Mouse (Mus musculus): ENCODE measurements around the gene Pde8a. TPM values are rescaled to one million over a fixed set of nuclear protein-coding genes. Genes with fewer than 3 reads are reported as not detected.

Pde8a gene
- polyA plus RNA-seq, 1 experiment from 2014 or later: 3.6 TPM

DNA sequence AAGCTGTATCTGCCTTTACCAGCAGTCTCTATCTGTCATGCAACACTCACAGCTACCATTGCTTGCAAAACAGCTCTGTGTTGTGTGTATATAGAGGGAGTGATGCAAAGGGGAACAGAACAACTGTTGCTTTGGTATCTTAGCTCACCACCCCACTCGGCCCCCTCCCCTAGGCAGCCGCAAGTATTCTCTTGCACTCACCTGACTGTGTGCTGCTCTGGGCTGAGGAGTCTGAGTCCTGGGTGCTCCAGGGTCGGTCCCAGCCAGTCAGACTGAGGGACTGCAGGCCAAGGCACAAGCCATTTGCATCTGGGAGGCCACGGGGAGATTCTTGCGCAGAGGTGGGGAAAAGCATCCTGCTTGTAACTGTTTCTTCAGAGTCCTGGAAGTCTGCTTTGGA lies 158.4 kb downstream of the Pde8a start:
- WGBS: 34% methylated on average over 5 of the region's 5 CpGs
- H3K4me1 ChIP-seq (replicated peaks; ENCODE audit: control insufficient read depth, insufficient read depth, low read length): no peaks in the 10 kb centered on the region
- H3K4me2 ChIP-seq (replicated peaks; ENCODE audit: low read depth): no peak overlapping the region

GRCm38 (mm10) chr7:81372337-81372920 lies 159.0 kb downstream of the Pde8a start:
- H3K36me3 ChIP-seq (ENCODE audit: control insufficient read depth, insufficient read depth): no peaks in the 10 kb centered on the region
- no peaks in the 10 kb centered on the region for H3K27me3 ChIP-seq (replicated peaks; ENCODE audit: control insufficient read depth, insufficient read depth, low read length)
- H3K4me1 ChIP-seq (replicated peaks; ENCODE audit: control insufficient read depth, insufficient read depth, low read length): no peaks in the 10 kb centered on the region
- no peak overlapping the region for H3K4me3 ChIP-seq (ENCODE audit: low read depth, low read length)
- no peak for ATAC-seq
- 7% methylated on average over 13 of the region's 13 CpGs for WGBS
- H3K27ac ChIP-seq (ENCODE audit: low read depth, low read length): no peak overlapping the region
- H3K9me3 ChIP-seq (ENCODE audit: control insufficient read depth): no peaks in the 10 kb centered on the region
- TF ChIP-seq CTCF (IDR thresholded peaks at IDR 0.05; ENCODE audit: low read depth): no peak
- no peak overlapping the region for H3K4me2 ChIP-seq (replicated peaks; ENCODE audit: low read depth)
- H3K9ac ChIP-seq (ENCODE audit: low read depth, low read length): no peak overlapping the region

More for the DNA sequence above, 158.4 kb downstream of the Pde8a start:
- no peaks in the 10 kb centered on the region for H3K36me3 ChIP-seq (ENCODE audit: control insufficient read depth, insufficient read depth)
- TF ChIP-seq CTCF (IDR thresholded peaks at IDR 0.05; ENCODE audit: low read depth): no peak
- H3K4me3 ChIP-seq (ENCODE audit: low read depth, low read length): no peak overlapping the region
- no peak overlapping the region for H3K27ac ChIP-seq (ENCODE audit: low read depth, low read length)
- no peaks in the 10 kb centered on the region for H3K27me3 ChIP-seq (replicated peaks; ENCODE audit: control insufficient read depth, insufficient read depth, low read length)
- no peak overlapping the region for H3K9ac ChIP-seq (ENCODE audit: low read depth, low read length)
- H3K9me3 ChIP-seq (ENCODE audit: control insufficient read depth): no peaks in the 10 kb centered on the region
- no peak for ATAC-seq

GRCm38 (mm10) chr7:81379363-81379762 lies 166.0 kb downstream of the Pde8a start:
- H3K4me2 ChIP-seq (replicated peaks; ENCODE audit: low read depth): no peak overlapping the region
- no peak for TF ChIP-seq CTCF (IDR thresholded peaks at IDR 0.05; ENCODE audit: low read depth)
- no peak overlapping the region for H3K4me3 ChIP-seq (ENCODE audit: low read depth, low read length)
- H3K9ac ChIP-seq (ENCODE audit: low read depth, low read length): no peak overlapping the region
- H3K27ac ChIP-seq (ENCODE audit: low read depth, low read length): no peak overlapping the region
- H3K4me1 ChIP-seq (replicated peaks; ENCODE audit: control insufficient read depth, insufficient read depth, low read length): no peaks in the 10 kb centered on the region
- ATAC-seq: no peak
- H3K9me3 ChIP-seq (ENCODE audit: control insufficient read depth): no peaks in the 10 kb centered on the region
- 84% methylated on average over 1 of the region's 1 CpGs for WGBS
- no peaks in the 10 kb centered on the region for H3K36me3 ChIP-seq (ENCODE audit: control insufficient read depth, insufficient read depth)
- no peaks in the 10 kb centered on the region for H3K27me3 ChIP-seq (replicated peaks; ENCODE audit: control insufficient read depth, insufficient read depth, low read length)

Other genes starting within 250 kb of the Pde8a start
- 4.2 and 5.0 TPM in 2 replicates for gene Zfp592, start 219.9 kb upstream of the Pde8a start, polyA plus RNA-seq (2015; fragmentation: Nextera tagmentation; extraction: Ambion mirVana)
- gene Alpk3, start 156.0 kb upstream of the Pde8a start, polyA plus RNA-seq (2015; fragmentation: Nextera tagmentation; extraction: Ambion mirVana): 0.86 and 1.0 TPM in 2 replicates
- 0.59 and 1.0 TPM in 2 replicates for gene Slc28a1, start 98.8 kb upstream of the Pde8a start, polyA plus RNA-seq (2015; fragmentation: Nextera tagmentation; extraction: Ambion mirVana)
- gene Rps17, start 131.7 kb downstream of the Pde8a start, polyA plus RNA-seq (2015; fragmentation: Nextera tagmentation; extraction: Ambion mirVana): 703 and 732 TPM in 2 replicates
- 1.4 TPM in 2 replicates for gene Cpeb1, start 241.9 kb downstream of the Pde8a start, polyA plus RNA-seq (2015; fragmentation: Nextera tagmentation; extraction: Ambion mirVana)

All from intestine, postnatal 0 days (tissue).